Mouse (Mus musculus) layer of hippocampus, adult 11-12 months (tissue): ENCODE results near the gene Atxn1.

Experiments used
- DNase-seq: peaks from one replicate; pipeline ENCODE4 v3.0.0; 2022; ENCODE audit warnings: low spot score

The Atxn1 gene

DNA sequence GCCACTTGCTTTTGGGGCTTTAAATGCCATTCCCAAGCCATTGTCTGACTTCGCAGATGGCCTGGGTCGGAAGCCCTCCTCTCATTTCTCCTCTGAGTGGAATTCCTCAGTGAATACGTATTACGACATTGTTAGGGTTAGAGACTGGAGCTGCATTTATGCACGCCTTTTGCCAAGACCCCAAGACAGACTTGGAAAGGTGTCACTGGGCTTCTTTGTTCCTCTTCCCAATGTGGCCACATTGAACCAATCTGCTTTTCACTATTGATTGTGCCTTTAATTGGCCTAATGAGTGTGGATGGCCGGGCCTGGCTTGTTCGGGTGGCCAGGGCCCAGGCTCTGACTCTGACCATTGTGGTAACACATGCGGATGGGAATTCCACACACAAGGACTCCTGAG is 336.5 kb downstream of the Atxn1 start:
- DNase-seq = no peak

DNA sequence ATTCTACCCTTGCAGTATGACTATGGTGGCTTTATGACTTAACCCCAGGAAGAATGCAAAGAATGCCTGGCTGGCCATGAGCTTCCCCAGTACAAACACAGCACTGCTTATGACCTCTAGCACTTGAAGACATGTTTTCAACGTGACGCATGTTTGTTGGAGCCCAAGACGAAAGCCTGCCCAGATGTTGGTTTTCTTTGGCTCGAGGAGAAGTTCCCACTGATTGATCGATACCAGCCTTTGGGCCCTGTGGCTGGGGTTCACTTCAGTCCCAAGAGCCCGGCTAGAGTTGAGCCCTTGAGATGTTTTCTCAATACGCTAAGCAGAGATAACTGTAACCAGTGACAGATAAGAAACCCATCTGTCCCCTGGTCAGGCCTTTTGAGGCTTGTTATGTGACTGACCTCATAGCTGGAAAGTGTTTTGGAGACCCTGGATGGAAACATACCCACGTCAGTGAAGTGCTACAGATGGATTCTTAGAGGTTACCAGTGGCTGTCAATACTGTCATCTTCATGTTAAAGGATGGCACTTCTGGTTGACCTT is 337.5 kb downstream of the Atxn1 start:
- DNase-seq = no peak

DNA sequence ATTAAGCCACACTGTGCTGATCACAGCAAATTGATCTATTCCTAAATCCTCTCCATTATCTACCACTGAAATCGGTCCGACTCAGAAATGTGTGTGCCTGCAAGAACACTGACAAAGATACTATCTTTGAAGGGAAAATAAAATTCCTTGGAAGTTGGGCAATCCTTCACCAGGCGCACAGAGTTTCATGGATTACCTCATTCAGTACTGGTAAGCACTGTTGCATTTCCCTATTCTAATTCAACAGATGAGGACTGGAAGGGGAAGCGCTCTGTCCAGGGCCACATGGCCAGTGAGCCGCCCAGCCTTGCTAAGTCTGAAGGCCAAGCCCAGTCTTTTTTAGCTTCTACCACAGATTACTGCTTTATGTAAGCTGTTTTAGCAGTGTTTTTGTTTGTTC is 339.1 kb downstream of the Atxn1 start:
- DNase-seq = no peak

- no peak for DNase-seq
These were observed 341.0 kb downstream of the Atxn1 start for GRCm38 (mm10) chr13:45623846-45624245.

DNA sequence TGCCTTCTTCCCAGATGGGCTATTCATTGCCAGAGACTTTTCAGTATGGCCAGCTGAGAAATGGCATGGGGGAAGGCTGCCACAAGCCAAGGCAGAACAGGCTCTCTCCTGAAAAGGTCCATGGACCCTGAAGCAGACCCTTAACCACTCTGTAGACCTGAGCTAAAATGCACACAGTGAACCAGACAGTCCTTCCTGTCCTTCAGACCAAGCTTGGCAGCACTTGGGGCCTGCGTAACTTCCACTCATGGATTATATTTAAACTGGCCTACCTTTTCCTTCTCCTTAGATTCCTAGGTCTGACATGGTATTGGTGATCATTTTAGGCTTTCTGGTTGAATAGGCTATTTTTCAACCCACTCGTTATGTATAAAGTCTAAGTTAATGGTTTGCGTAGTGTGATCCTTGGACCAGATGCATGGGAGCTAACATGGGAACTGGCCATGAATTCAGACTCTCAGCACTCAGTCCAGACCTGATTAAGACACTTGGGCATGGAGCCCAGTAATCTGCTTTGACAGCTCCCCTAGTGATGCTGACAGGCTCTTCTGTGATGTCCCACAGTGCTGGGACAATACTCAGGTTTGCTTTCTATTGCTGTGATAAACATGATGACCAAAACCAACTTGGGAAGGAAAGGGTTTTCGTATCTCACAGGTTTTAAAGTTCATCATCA is 341.8 kb downstream of the Atxn1 start:
- no peak for DNase-seq

DNA sequence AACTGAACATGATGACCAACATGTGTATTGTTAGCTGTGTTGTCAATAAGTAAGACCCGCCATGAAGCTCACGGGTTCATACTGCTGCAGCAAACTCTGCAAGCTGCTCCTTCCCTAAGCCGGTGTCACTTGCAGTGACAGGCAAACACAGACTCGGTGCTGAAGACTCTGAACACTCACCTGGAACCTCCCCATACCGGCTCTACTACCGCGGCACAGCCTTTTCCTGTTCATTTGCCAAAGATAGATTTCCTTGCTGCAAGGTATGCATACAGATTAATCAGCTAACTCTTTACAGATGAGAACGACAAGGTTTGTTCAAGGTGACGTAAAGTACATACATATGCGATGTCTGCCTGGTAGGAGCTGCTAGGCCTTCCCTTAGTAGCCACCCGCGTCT is 344.1 kb downstream of the Atxn1 start:
- DNase-seq = no peak

DNA sequence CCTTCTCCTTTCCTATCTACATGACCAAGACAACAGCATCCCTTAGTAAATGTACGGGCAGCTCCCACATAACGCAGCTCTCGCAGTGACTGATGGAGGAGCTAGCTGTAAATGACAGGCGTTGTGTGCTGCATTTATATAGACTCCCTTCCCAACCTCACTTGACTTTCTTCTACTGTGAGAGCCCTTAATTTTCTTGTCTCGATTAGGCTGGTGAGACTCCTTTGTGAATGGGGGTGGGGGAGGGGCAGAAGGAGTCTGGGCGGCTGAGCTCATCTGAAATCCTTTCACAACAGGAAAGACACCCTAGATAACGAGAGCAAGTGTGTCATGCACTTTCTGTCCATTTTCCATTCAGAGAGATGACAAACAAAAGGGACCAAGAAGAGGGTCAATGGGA is 344.5 kb downstream of the Atxn1 start:
- DNase-seq = no peak

DNA sequence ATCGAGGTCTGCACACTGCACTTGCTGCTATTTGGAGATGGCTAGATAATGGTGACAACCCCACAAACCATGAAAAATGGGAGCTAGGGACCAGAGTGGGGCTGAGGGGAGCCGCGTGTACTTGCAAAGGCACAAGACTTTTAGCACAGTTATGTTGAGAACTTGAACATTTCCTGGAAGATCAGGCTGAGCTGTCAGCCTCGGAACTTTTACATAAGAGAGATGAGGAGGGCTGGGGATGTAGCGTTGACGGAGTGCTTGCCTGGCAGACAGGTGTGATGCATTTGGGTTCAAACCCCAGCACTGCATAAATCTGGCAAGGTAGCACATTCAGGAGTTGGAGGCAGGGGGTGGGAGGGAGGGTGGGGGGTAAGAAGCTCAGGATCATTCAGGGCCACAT is 346.8 kb downstream of the Atxn1 start:
- DNase-seq = no peak

DNA sequence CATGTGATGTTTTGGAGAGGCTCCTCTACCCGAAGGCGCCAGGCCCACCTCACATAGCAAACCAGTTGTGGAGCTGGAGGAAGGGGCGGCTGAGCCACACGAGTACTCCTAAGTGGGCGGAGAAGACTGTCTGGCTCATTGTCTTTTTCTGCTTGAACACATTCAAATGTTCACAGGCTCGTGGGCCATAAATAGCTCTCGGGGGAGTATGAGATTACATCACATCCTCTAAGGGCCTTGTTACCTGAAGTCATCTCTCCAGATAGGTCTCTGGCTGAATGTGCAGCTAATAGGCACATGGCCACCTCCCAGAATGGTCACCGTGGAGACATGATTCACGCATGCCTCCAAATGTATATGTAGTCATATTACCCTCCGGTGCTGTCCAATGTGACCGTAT is 350.0 kb downstream of the Atxn1 start:
- DNase-seq = peak; percentile 37

GRCm38 (mm10) chr13:45613346-45613745 is 351.5 kb downstream of the Atxn1 start:
- DNase-seq = peak; percentile 59

- no peak for DNase-seq
These were observed 353.3 kb downstream of the Atxn1 start for GRCm38 (mm10) chr13:45611554-45611953.

- no peak for DNase-seq
These were observed 355.3 kb downstream of the Atxn1 start for GRCm38 (mm10) chr13:45609461-45609860.

- no peak for DNase-seq
These were observed 356.2 kb downstream of the Atxn1 start for GRCm38 (mm10) chr13:45608593-45608992.

DNA sequence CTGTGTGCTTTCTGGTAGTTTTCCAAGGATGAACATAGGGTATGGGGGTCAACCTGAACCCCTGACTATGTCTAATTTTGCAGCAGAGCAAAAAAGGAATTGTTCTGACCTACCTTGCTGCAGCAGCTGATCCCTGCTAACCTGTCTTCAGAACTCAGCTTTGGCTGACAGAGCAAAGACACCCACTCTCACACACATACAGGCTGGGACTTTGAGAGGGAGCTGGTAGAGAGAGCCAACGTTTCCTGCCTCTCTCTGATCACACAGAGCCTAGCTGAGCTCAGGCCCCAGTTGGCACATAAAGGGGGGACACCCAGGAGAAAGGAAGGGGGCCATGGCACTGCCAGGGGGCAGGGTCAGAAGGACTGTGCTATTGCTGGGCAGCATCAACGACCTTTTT is 356.9 kb downstream of the Atxn1 start:
- DNase-seq = no peak

- DNase-seq = no peak
These were observed 361.2 kb downstream of the Atxn1 start for GRCm38 (mm10) chr13:45603636-45604035.

GRCm38 (mm10) chr13:45600443-45600842 is 364.4 kb downstream of the Atxn1 start:
- no peak for DNase-seq

DNA sequence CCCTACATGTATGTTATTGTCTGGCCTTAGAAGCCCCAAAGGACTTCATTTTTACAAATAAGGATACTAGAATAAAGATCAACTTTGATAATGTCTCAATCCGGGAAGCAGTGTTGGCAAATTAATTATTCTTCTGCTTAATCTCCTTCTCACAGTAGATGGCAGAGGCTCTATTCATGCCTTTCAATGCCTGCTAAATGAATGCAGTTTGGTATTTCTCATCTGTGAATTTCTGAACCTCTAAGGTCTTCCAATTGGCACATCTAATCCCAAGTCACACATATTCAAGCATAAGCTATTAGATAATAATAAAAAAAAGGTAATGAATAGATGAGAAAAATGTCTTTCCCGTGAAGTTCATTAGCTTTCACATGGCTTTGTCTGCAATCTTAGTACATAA is 365.0 kb downstream of the Atxn1 start:
- no peak for DNase-seq

DNA sequence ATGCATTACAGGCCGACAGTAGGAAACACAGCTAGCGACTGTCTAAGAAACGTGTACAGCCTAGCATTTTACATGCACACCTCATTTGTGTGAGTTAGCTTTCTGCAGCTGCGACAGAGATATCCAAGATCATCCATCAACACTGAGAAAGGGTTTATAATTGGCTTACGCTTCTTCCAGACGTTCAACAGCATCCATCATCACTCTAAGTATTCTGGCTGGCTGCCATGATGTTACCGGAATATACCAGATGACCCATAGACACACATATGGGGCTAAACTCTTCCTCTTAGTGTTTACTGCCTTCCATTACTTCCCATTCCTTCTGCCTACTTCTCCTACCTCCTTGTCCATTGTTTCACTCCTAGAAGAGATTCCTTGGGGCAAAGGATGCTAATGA is 369.4 kb downstream of the Atxn1 start:
- no peak for DNase-seq

DNA sequence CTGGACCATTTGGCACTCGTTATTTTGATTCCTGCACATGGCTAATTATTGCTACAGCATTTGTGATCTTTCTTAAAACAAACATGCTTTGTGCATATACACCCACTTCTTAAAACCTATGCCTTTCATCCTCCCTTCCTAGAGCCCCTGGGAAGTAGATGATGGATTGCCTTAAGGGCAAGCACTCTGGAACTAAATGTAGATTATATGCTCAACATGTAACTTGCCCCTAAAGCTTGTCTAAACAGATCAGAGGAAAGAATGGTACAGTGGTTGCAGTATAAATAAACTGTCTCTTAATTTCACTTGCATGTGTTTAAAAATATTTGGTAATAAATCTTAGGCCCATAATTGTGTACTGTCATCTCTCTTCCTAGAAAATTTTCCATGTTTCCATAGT is 370.9 kb downstream of the Atxn1 start:
- DNase-seq = no peak

GRCm38 (mm10) chr13:45590898-45591297 is 373.9 kb downstream of the Atxn1 start:
- DNase-seq = no peak

- no peak for DNase-seq
These were observed 381.7 kb downstream of the Atxn1 start for GRCm38 (mm10) chr13:45583061-45583460.

- no peak for DNase-seq
These were observed 382.5 kb downstream of the Atxn1 start for GRCm38 (mm10) chr13:45582294-45582693.

DNA sequence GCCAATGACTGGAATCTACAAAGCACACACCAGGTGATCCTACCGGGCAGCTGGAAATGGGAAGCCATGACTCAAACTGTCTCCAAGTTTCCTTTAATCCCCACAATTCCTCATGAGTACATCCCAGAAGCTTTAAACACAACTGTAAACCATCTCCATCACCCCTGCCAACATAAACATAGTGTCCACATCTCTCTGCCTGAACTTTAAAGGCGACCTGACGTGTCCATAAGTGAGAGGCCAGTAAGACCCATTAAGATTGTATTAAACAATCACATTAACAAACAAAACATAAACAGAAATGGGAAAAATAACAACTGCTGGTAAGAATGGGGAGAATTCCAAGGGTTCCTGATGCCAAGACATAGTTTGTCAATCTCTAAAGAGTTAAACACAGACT is 385.1 kb downstream of the Atxn1 start:
- no peak for DNase-seq

GRCm38 (mm10) chr13:45577784-45578183 is 387.0 kb downstream of the Atxn1 start:
- no peak for DNase-seq
